Mouse (Mus musculus): ENCODE data around the gene Slc37a1. TPM values are rescaled to one million over a fixed set of nuclear protein-coding genes. Genes with fewer than 3 reads are reported as not detected.

Gene Slc37a1
- polyA plus RNA-seq, 1 experiment from 2014 or later = 16.5 TPM

DNA sequence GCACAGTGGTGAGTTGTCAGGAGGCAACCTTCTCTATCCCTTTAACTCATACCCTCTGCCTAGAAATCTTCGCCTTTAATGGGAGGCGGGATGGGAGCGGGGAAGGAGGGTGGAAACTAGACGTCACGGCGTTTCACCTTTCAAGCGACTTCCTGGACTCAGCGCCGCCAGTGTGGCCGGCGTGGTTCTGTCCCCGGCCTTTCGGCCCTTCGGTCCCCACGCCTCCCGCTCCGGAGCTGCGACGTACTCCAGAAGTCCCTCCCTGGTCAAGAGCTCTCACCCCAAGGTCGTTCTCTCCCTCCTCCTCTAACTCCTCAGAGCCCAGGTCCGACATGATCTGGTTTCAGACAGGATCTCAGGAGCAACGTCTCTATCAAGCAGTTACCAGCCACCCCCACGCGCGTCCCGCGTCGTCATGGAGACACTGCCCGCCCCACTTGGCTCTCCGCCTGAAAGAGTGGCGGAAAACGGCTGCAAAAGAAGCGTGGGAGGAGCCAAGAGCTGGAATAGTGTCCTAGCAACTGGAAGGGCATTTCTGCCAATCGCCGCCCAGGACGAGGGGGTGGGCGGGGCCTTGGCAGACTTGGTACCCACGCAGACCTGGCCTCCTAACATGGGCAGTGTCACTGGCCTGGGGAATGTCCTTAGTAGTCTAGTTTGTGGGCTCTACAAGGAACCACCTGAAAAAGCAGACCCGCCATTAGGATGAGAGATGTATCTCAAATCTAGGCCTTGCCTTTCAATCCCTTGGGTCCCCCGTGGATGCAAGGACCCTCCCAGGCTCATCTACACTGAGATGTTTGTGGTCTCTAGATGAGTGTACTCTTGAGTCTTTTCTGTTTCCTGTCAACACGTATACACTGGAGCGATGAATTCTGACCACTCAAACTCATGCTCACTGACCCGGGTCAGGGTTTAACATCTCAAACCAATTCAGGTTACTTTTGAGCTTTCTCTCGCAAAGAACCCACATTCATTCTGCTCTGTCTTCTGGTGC, 9.4 kb upstream of the Slc37a1 start, which contains the start of gene Rsph1:
Gene Rsph1, minus strand, starts transcription at position 462 of the 997 bp plus-strand sequence.
- 10% methylated on average over 44 of the region's 44 CpGs for WGBS
- H3K9ac ChIP-seq (ENCODE audit: low read depth, low read length) = no peak within 1 kb of the TSS
- H3K27ac ChIP-seq (ENCODE audit: low read depth, low read length) = no peak within 1 kb of the TSS
- peak; percentile 85 for ATAC-seq
- H3K27me3 ChIP-seq (replicated peaks; ENCODE audit: control insufficient read depth, insufficient read depth, low read length) = no peaks in the 10 kb centered on the region
- H3K9me3 ChIP-seq (ENCODE audit: control insufficient read depth) = no peaks in the 10 kb centered on the region
- no peaks in the 10 kb centered on the region; the same call in 1 of the 2 replicates for H3K4me1 ChIP-seq (replicated peaks; ENCODE audit: control insufficient read depth, insufficient read depth, low read length)
- TF ChIP-seq CTCF (IDR thresholded peaks at IDR 0.05; ENCODE audit: low read depth) = no peak
- no peaks in the 10 kb centered on the region for H3K36me3 ChIP-seq (ENCODE audit: control insufficient read depth, insufficient read depth)
- H3K4me2 ChIP-seq (replicated peaks; ENCODE audit: low read depth) = peak within 1 kb of the TSS; percentile 86
- H3K4me3 ChIP-seq (ENCODE audit: low read depth, low read length) = peak within 1 kb of the TSS; percentile 46

DNA sequence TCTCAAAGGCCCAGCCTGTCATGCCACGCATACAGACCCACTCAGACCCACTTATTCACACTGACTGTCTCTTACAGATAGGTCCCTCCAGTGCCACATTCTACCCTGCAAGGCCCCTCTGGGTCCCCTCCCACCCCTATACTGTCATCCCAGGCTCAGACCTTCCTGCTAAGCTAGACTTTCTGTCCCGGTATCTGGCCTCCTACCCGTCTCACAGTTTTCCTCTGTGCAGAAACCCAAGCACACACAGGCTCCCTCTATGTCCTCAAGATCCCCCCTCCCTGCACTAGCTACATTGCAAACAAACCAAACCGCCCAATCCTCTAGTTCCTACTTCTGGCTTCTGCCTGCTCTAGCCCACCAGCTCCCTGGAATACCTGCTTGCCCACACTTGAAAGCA, 8.7 kb upstream of the Slc37a1 start:
- no peak for TF ChIP-seq CTCF (IDR thresholded peaks at IDR 0.05; ENCODE audit: low read depth)
- Histone ChIP-seq H3K9ac (ENCODE audit: low read depth, low read length) (no peak overlapping the region), H3K4me3 (ENCODE audit: low read depth, low read length) (no peak overlapping the region), H3K27ac (ENCODE audit: low read depth, low read length) (no peak overlapping the region), H3K4me2 (replicated peaks; ENCODE audit: low read depth) (no peak overlapping the region), H3K4me1 (replicated peaks; ENCODE audit: control insufficient read depth, insufficient read depth, low read length) (no peaks in the 10 kb centered on the region; the same call in 1 of the 2 replicates), H3K27me3 (replicated peaks; ENCODE audit: control insufficient read depth, insufficient read depth, low read length) (no peaks in the 10 kb centered on the region), H3K36me3 (ENCODE audit: control insufficient read depth, insufficient read depth) (no peaks in the 10 kb centered on the region), H3K9me3 (ENCODE audit: control insufficient read depth) (no peaks in the 10 kb centered on the region)
- WGBS = 82% methylated on average over 4 of the region's 4 CpGs
- ATAC-seq = no peak

DNA sequence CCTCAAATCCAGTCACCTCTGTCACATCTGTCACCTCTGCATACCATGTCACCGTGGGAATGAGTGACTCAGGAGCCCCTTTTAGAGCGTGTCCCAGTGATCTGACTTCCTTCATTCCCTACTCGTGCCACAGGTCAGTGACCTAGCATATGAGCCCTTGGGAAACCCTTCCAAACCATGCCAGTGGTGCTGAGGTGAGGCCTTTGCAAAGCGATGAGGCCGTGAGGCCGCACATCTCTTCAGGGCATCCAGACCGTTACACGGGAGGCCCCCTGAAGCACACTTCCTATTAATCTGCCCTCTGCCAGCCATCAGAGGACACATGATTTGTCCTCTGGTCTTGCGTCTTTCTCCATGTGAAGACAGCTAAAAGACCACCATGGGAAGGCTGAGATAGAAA, 7.1 kb upstream of the Slc37a1 start:
- H3K4me1 ChIP-seq (replicated peaks; ENCODE audit: control insufficient read depth, insufficient read depth, low read length) = no peaks in the 10 kb centered on the region; the same call in 1 of the 2 replicates
- no peak overlapping the region for H3K27ac ChIP-seq (ENCODE audit: low read depth, low read length)
- 88% methylated on average over 9 of the region's 9 CpGs for WGBS
- no peak for ATAC-seq
- H3K9ac ChIP-seq (ENCODE audit: low read depth, low read length) = no peak overlapping the region
- no peak overlapping the region for H3K4me3 ChIP-seq (ENCODE audit: low read depth, low read length)
- no peaks in the 10 kb centered on the region for H3K36me3 ChIP-seq (ENCODE audit: control insufficient read depth, insufficient read depth)
- H3K4me2 ChIP-seq (replicated peaks; ENCODE audit: low read depth) = no peak overlapping the region
- no peaks in the 10 kb centered on the region for H3K27me3 ChIP-seq (replicated peaks; ENCODE audit: control insufficient read depth, insufficient read depth, low read length)
- H3K9me3 ChIP-seq (ENCODE audit: control insufficient read depth) = no peaks in the 10 kb centered on the region
- no peak for TF ChIP-seq CTCF (IDR thresholded peaks at IDR 0.05; ENCODE audit: low read depth)

DNA sequence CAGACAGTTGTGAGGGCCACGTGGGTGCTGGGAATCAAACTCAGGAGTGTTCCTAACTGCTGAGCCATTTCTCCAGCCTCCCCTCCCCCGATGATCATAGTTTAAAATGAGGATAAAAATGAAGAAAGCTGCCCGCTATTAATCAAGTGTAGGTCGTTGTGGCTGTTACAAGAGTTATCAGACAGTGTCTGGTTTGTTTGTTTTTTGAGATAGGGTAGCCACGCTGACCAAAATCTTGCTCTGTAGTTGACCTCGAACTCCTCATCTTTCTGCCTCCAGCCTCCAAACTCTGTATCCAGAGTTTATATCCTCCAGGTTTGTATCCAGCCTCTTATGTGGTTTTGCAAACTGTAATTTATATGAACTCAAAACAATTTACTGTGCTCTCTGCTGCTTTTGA, 6.3 kb upstream of the Slc37a1 start:
- no peak for TF ChIP-seq CTCF (IDR thresholded peaks at IDR 0.05; ENCODE audit: low read depth)
- WGBS = 55% methylated on average over 6 of the region's 6 CpGs
- no peaks in the 10 kb centered on the region for H3K27me3 ChIP-seq (replicated peaks; ENCODE audit: control insufficient read depth, insufficient read depth, low read length)
- no peak overlapping the region for H3K4me2 ChIP-seq (replicated peaks; ENCODE audit: low read depth)
- no peaks in the 10 kb centered on the region for H3K9me3 ChIP-seq (ENCODE audit: control insufficient read depth)
- H3K9ac ChIP-seq (ENCODE audit: low read depth, low read length) = no peak overlapping the region
- no peaks in the 10 kb centered on the region for H3K36me3 ChIP-seq (ENCODE audit: control insufficient read depth, insufficient read depth)
- no peaks in the 10 kb centered on the region; the same call in 1 of the 2 replicates for H3K4me1 ChIP-seq (replicated peaks; ENCODE audit: control insufficient read depth, insufficient read depth, low read length)
- H3K4me3 ChIP-seq (ENCODE audit: low read depth, low read length) = no peak overlapping the region
- no peak overlapping the region for H3K27ac ChIP-seq (ENCODE audit: low read depth, low read length)
- ATAC-seq = no peak

DNA sequence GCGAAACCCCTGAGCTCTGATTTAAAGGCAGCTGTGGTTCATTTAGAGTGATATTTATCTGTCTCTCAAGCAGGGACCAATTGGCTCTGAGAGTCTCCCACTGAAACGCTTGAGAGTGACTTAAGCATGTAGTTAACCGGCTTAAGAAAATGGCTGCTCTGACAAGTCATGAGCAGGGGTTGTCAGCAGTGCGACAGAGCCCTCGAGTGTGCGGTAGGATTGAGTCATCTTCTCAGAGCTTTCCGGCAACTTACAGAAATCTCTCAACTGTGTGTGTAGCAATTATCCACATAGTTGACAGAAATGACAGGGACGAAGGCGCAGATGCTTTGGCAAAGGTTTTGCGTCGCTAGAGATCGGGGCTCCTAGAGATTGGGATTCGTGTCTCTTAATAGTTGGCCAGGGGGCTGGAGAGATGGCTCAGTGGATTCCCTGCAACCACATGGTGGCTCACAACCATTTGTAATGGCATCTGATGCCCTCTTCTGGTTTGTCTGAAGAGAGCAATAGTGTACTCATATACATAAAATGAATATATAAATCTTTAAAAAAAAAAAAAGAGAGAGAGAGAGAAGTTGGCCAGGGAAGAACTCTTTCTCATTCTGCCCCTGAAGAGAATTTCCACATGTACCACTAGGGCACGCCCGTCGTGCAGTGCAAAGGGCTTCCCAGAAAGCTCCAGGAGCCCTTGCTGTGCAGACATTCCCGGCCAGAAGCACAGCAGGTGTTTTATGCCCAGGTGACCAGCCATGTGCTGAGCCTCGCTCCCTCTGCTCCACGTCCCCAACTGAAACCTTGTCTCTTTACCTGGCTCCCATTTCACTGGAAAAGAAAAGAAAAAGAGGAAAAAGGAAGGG, 4.5 kb upstream of the Slc37a1 start:
- peak; percentile 54 for TF ChIP-seq CTCF (IDR thresholded peaks at IDR 0.05; ENCODE audit: low read depth)
- no peak overlapping the region for H3K4me3 ChIP-seq (ENCODE audit: low read depth, low read length)
- no peak overlapping the region for H3K4me2 ChIP-seq (replicated peaks; ENCODE audit: low read depth)
- 51% methylated on average over 19 of the region's 19 CpGs for WGBS
- no peak overlapping the region for H3K27ac ChIP-seq (ENCODE audit: low read depth, low read length)
- no peak overlapping the region for H3K9ac ChIP-seq (ENCODE audit: low read depth, low read length)
- no peaks in the 10 kb centered on the region for H3K36me3 ChIP-seq (ENCODE audit: control insufficient read depth, insufficient read depth)
- H3K9me3 ChIP-seq (ENCODE audit: control insufficient read depth) = no peaks in the 10 kb centered on the region
- ATAC-seq = no peak
- H3K27me3 ChIP-seq (replicated peaks; ENCODE audit: control insufficient read depth, insufficient read depth, low read length) = no peaks in the 10 kb centered on the region
- no peaks in the 10 kb centered on the region for H3K4me1 ChIP-seq (replicated peaks; ENCODE audit: control insufficient read depth, insufficient read depth, low read length)

DNA sequence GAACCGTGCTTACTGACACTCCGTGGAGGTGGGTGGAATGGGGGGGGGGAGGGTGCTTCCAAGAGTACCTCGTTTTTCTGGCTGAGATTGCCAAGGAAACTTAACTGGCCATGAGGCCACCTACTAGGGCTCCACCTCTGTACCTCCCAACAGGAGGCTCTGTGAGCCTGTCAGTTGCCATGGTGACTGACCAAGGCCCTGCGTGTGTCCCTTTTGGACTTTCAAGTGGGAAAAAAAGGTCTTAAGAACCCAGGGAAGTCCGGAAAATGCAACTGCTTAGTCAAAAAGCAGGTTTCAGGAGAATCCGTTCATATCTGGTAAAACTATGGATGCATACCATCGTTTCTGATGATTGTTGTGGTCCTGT, 3.9 kb upstream of the Slc37a1 start:
- H3K4me2 ChIP-seq (replicated peaks; ENCODE audit: low read depth) = no peak overlapping the region
- H3K27me3 ChIP-seq (replicated peaks; ENCODE audit: control insufficient read depth, insufficient read depth, low read length) = no peaks in the 10 kb centered on the region
- no peaks in the 10 kb centered on the region for H3K9me3 ChIP-seq (ENCODE audit: control insufficient read depth)
- no peak overlapping the region for H3K4me3 ChIP-seq (ENCODE audit: low read depth, low read length)
- no peak for ATAC-seq
- no peak for TF ChIP-seq CTCF (IDR thresholded peaks at IDR 0.05; ENCODE audit: low read depth)
- no peak overlapping the region for H3K27ac ChIP-seq (ENCODE audit: low read depth, low read length)
- no peak overlapping the region for H3K9ac ChIP-seq (ENCODE audit: low read depth, low read length)
- H3K4me1 ChIP-seq (replicated peaks; ENCODE audit: control insufficient read depth, insufficient read depth, low read length) = no peaks in the 10 kb centered on the region
- no peaks in the 10 kb centered on the region for H3K36me3 ChIP-seq (ENCODE audit: control insufficient read depth, insufficient read depth)
- WGBS = 39% methylated on average over 7 of the region's 7 CpGs

All from intestine, postnatal 0 days (tissue).